Mouse (Mus musculus) spleen, adult 18-20 months (tissue): ENCODE results near the gene Srpk2.
"Not testable (repeated sequence)": the region's sequence is repeated elsewhere in the genome, so short reads cannot be mapped to it uniquely, and the experiment has no call there.

Experiments used
- DNase-seq, 2 experiments: peaks; one replicate each; pipeline ENCODE4 v3.0.0; 2022; ENCODE audit warnings: mixed read lengths in 2 of 2

Gene Srpk2

GRCm38 (mm10) chr5:23500715-23501114 is 183.7 kb downstream of the Srpk2 start:
- DNase-seq: no peak

- no peak for DNase-seq
Observed at GRCm38 (mm10) chr5:23499257-23499656, 185.2 kb downstream of the Srpk2 start.

- no peak for DNase-seq
Observed at GRCm38 (mm10) chr5:23497920-23498319, 186.5 kb downstream of the Srpk2 start.

- no peak for DNase-seq
Observed at GRCm38 (mm10) chr5:23496933-23497332, 187.5 kb downstream of the Srpk2 start.

- DNase-seq: no peak
Observed at GRCm38 (mm10) chr5:23496396-23496795, 188.0 kb downstream of the Srpk2 start.

GRCm38 (mm10) chr5:23490797-23491196 is 193.6 kb downstream of the Srpk2 start:
- DNase-seq: no peak

GRCm38 (mm10) chr5:23489231-23489630 is 195.2 kb downstream of the Srpk2 start:
- DNase-seq: no peak

- no peak for DNase-seq
Observed at GRCm38 (mm10) chr5:23483811-23484210, 200.6 kb downstream of the Srpk2 start.

- no peak for DNase-seq
Observed at GRCm38 (mm10) chr5:23473098-23473873, 211.1 kb downstream of the Srpk2 start.

- DNase-seq: no peak
Observed at GRCm38 (mm10) chr5:23466546-23466945, 217.9 kb downstream of the Srpk2 start.

- DNase-seq: no peak
Observed at GRCm38 (mm10) chr5:23464743-23465142, 219.7 kb downstream of the Srpk2 start.

- DNase-seq: no peak
Observed at GRCm38 (mm10) chr5:23464247-23464646, 220.2 kb downstream of the Srpk2 start.

- no peak for DNase-seq
Observed at GRCm38 (mm10) chr5:23461688-23462087, 222.7 kb downstream of the Srpk2 start.

- DNase-seq: not testable (repeated sequence)
Observed at GRCm38 (mm10) chr5:23453561-23453960, 230.9 kb downstream of the Srpk2 start.
